Mouse (Mus musculus): ENCODE results near the gene Apoa2.

- TF ChIP-seq CTCF (IDR thresholded peaks at IDR 0.05; ENCODE audit: low read depth): no peak
- TF ChIP-seq EP300 (IDR thresholded peaks at IDR 0.05; ENCODE audit: low read depth): no peak
Measured at GRCm38 (mm10) chr1:171272086-171272485, 47.2 kb downstream of the Apoa2 start.
